Mouse (Mus musculus) thymus, postnatal 4 days (tissue): ENCODE measurements at regions not wholly inside any gene's neighbourhood (a gene's known extent, or its start where the extent isn't known, plus 50 kb on each side); places are given as distances from the start of the nearest gene placed in this dataset.

Experiments
- DNase-seq: peaks from one replicate; pipeline ENCODE4 v3.0.0; 2021

DNA sequence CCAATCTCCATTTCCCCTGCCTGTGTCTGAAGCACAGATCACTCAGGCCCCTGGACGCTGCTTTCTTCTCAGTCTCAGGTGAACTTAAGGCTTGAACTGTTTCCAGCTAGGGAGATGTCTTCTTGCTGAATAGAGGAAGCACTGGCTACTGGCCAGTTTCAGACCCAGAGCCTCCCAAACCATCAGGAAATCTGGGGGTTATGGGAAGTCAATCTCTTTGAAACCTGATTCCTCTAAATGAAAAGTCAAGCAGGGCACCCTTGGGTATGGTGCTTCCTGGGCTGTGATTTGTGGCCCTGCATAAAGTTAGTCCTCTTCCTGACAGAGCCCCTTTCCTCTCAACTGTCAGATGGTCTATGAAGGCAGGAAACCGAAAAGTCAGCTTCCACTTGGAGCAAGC, 208.2 kb downstream of the Sptssa start:
- DNase-seq = no peak

DNA sequence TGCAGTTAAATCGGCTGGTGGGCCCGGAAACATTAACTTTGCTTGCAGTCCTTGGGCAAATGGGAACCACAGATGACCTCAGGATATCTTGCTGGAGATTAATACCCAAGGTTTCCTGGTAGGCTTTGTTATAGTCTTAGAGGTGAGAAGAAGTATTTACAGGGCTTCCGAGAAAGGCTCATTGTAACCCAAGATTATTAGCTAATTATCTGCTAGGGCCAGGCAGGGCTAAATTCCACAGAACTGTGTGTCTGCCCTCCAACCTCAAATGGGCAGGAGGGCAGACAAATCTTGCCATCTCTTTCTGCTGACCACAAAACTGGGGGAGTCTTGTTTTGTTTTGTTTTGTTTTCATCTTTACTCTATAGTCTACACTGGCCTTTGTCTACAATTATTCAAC, 209.0 kb downstream of the Sptssa start:
- DNase-seq = no peak

GRCm38 (mm10) chr12:54446356-54446755, 210.0 kb downstream of the Sptssa start:
- no peak for DNase-seq

GRCm38 (mm10) chr12:54444416-54444815, 212.0 kb downstream of the Sptssa start:
- no peak for DNase-seq

DNA sequence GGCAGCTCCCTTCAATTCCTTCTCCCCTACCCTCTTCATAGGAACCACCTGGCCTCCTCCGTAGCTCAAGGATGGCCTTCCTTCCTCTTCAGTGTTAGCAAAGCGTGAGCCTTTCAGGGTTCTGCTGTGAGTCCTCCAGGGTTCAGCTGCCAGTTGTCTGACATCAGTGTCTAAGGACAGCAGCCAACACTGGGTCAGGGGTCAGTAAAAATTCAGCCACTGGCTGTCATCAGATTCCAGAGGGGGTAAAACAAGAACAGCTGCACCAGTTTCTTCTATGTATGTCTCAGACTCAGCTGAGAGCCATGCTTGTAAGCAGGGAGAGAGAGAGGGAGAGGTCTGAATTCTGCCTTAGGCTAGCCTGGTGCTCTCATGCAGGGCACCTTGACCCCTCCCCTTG, 213.1 kb downstream of the Sptssa start:
- no peak for DNase-seq

GRCm38 (mm10) chr12:54442408-54442807, 214.0 kb downstream of the Sptssa start:
- DNase-seq = no peak

GRCm38 (mm10) chr12:54440851-54441593, 215.4 kb downstream of the Sptssa start:
- no peak for DNase-seq

GRCm38 (mm10) chr12:54438793-54439192, 217.6 kb downstream of the Sptssa start:
- DNase-seq = no peak

GRCm38 (mm10) chr12:54425236-54425635, 221.6 kb upstream of the Egln3 start:
- DNase-seq = no peak

DNA sequence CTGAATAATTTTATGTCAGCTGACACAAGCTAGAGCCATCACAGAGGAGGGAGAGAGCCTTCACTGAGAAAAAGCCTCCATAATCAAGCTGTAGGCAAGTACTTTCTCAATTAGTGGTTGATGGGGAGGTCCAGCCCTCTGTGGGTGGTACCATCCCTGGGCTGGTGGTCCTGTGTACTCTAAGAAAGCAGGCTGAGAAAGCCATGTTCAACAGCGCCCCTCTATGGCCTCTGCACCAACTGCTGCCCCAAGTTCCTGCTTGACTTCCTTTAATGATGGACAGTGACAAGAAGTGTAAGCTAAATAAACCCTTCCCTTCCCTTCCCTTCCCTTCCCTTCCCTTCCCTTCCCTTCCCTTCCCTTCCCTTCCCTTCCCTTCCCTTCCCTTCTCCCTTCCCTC, 211.2 kb upstream of the Egln3 start:
- peak; percentile 20 for DNase-seq

GRCm38 (mm10) chr12:54414201-54414600, 210.5 kb upstream of the Egln3 start:
- no peak for DNase-seq

DNA sequence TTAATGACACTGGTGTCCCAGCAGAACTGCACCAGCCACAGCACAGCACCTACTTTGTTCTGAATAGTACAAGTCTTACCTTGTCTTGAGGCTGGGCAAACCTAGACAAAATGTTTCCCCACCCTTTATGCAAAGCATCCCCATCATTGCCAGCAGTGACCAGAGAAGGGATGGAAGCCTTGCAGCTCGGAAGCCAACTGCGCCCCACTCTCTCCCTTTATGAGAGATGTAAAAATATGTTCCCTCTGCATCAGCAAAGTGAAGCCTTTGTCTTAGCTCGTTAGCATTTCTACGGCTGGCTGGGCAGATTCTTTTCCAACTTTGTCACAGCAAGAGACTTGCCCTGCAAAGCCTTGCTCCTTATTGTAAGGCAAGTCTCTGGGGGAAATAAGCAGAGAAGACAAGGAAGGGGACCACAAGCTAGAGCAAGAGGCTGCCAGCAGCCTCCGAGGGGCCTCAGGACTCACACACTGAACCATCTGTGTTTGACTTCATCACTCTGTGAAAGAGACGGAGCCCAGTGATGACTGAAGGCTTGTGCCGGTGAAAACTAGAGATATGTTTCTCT, 206.5 kb upstream of the Egln3 start:
- no peak for DNase-seq

GRCm38 (mm10) chr12:54408906-54409305, 205.2 kb upstream of the Egln3 start:
- no peak for DNase-seq

DNA sequence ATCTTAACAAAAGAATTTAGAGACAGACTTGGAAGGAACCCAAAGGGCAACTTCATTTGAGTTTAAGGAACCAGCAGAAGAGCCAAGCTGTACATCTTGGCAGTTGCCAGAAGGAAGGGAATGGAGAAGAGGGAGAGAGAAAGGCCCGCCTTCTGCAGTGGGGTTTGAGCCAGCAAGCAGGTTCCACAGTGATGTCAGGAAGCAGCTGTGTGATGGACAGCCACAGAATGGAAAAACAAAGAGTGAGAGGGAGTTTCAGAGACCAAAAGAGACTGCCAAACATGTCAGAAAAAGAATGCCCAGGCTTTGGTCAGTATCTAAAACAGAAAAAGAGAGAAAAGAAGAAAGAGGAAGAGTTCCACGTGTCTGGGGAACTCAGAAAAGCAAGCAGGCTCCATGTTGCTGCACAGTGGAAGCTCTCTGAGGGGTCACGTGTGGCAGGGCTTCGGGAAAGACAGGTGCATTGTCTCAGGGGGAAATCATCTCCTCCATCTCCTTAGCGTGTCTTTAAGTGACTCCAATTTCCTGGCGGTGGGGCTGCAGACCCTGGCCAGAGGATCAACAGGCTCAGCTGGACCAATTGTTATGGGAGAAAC, 203.7 kb upstream of the Egln3 start:
- DNase-seq = no peak

DNA sequence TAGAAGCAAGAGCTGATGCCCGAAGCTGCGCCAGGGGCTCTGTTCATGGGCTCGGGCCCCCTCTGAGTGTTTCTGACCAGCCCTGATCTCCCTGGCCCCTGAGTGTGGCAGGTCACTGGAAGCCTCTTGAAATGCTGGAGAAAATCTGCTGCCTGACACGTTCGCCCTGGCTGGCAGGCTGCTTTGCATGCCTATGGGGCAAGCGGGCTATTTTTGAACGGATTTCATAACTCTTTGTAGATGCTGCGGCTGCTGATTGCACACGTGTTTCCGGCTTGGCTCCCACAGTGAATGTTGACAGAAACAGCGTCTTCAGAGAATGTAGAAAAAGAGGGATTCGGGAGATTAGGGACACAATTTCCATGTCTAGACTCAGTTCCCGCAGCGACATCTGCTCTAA, 201.4 kb upstream of the Egln3 start:
- DNase-seq = no peak

- no peak for DNase-seq
Measured at GRCm38 (mm10) chr12:54402591-54402990, 198.9 kb upstream of the Egln3 start.

DNA sequence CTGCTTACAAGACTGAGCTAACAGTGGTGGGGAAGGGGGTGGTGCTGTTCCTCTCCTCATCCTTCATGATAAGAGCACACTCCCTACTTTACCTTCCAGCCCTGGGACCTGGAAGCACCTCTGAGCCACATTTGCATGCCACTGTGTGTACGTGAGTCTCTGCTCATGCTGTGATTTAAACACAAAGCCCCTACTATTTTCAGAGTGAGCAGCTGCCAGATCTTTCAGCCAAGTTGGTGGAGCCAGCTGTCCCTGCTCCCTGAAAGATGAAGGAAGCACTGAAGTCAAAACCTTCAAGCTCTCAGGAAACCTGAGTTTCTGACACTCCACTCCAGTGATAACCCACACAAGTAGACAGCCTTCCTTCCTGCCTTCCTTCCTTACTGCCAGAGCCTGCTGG, 198.0 kb upstream of the Egln3 start:
- DNase-seq = no peak

DNA sequence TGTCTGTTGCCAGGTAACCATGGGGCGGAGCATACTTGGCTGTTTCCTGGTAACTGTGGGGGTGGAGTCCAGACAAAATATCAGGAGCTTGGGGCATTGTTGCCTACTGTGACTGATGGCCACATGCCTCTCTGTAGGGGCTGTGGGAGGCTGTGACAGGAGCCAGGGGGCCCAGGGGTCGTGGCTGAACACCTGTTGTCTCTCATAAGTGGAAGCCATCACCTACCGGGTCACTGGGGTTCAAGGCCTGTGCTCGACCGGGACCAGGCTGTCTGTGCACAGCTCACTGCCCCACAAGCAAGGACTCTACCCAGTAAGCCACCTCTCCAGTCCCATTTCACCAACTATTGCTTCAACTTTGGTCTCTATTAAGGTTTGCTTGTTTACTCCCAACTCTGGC, 196.4 kb upstream of the Egln3 start:
- DNase-seq = no peak

GRCm38 (mm10) chr12:54398080-54398479, 194.4 kb upstream of the Egln3 start:
- DNase-seq = no peak

DNA sequence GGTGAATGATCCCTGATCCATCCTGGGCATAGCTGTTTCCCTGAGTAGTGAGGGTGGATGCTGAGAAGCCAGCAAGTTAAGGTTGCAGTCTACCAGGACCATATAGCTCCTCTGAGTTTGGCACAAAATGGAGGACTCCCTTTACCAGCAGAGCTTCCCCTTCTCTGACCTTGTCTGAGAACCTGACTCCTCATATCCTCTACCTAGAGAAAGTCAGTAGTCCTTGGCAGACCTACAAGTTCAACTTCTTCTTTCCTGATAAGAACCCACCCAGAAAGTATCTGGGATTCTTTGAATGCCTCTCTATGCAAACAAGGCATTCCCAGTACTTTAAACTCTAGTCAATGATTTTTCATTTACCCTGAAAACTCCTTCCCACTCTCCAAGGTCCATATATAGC, 193.3 kb upstream of the Egln3 start:
- no peak for DNase-seq

DNA sequence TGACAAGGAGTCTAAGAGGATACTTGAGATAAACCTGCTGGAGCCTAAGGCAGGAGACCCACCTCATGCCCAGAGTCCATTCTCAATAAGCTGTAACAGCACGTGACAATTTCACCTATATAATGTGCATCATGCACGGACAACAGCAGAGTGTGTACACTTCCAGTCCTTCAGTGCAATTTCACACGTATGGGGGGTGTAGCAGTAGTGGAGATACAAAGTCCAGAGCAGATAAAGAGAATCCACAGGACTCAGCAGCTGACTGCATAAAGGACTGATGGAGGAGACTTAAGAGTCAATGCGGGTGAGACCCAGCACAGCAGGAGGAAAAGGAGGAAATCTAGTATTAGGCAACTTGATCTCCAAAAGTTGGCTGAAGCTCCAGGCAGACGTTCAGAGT, 192.7 kb upstream of the Egln3 start:
- no peak for DNase-seq

DNA sequence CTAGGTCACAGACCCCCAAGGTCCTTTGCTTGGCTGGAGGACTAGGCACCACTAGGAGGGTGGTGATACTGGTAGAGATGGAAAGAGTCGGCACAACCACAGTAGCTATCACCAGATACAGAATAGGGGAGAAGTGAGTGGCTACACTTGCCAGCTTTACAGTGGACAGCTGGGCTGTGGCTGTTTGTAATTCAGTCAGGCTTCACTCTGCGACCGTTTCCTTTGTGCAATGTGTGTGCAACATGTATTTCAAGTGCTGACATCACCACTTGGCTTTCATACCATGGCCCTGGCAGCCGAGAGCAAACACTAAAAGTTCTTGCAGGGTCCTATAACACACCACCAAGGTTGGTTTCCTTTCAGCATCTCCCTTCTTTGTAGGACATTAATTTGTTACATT, 181.7 kb upstream of the Egln3 start:
- no peak for DNase-seq

DNA sequence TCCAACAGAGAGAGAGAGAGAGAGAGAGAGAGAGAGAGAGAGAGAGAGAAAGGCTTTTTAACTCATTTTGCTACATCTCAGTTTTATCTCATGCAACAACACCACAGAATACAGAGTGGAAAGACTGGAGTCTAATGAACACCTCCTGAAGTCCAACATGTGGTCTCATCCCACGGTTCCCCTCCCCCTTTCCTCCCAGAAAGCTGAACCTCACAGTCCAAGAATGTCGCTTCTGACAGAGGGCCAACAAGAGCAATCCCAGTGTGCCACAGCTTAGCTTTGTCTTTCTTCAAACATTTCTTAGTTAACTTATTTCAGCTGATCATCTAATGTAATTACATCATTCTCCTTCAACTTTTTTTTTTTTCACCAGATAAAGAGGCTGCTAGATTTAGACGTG, 180.5 kb upstream of the Egln3 start:
- DNase-seq = no peak

GRCm38 (mm10) chr12:54382965-54383364, 179.3 kb upstream of the Egln3 start:
- DNase-seq = no peak

GRCm38 (mm10) chr12:54382061-54382460, 178.4 kb upstream of the Egln3 start:
- DNase-seq = no peak
